8 mouse cellular contexts compared by ENCODE assay signal in genomic region chr6:115692963-115693730, GRCm38 (mm10). TPM values are rescaled to one million over a fixed set of nuclear protein-coding genes. Genes with fewer than 3 reads are reported as not detected.
A peak's percentile ranks its signal among the peaks of the same experiment; 100 is the strongest.
DNase-seq lines count a peak whose midpoint lies in the region; ATAC-seq and TF ChIP-seq lines count a peak whose summit lies in the region.

No protein-coding gene starts in this region.

- TF ChIP-seq CTCF in kidney, postnatal 0 days (IDR thresholded peaks at IDR 0.05; ENCODE audit: low read depth): peak; percentile 59
- TF ChIP-seq CTCF in ES-Bruce4 (IDR thresholded peaks at IDR 0.05; ENCODE audit: low read depth, low read length): peak; percentile 60

- no peak overlapping the region for H3K4me2 ChIP-seq in kidney, postnatal 0 days (ENCODE audit: low read length)
- H3K4me2 ChIP-seq in neural tube, embryonic 15.5 days: no peak overlapping the region

- no peak for TF ChIP-seq POLR2A in ES-Bruce4 (IDR thresholded peaks at IDR 0.05; ENCODE audit: insufficient read depth, low read length)

- H3K4me1 ChIP-seq in kidney, postnatal 0 days (replicated peaks; ENCODE audit: insufficient read depth, low read length): no peaks in the 10 kb centered on the region
- H3K4me1 ChIP-seq in ES-Bruce4 (ENCODE audit: control insufficient read depth, insufficient read depth, low read length): peaks cover 6% of the 10 kb centered on the region
- H3K4me1 ChIP-seq in neural tube, embryonic 15.5 days: no peaks in the 10 kb centered on the region

- no peak for TF ChIP-seq EP300 in ES-Bruce4 (IDR thresholded peaks at IDR 0.05; ENCODE audit: insufficient read depth, low read depth, low read length)

- 67% methylated on average over 5 of the region's 5 CpGs for WGBS in kidney, postnatal 0 days
- 73% methylated on average over 5 of the region's 5 CpGs for WGBS in neural tube, embryonic 15.5 days

- no peak overlapping the region for H3K9ac ChIP-seq in kidney, postnatal 0 days (ENCODE audit: low read depth, low read length)
- H3K9ac ChIP-seq in ES-Bruce4 (ENCODE audit: low read depth, poor library complexity, severe bottlenecking): no peak overlapping the region
- no peak overlapping the region for H3K9ac ChIP-seq in neural tube, embryonic 15.5 days (replicated peaks)

- H3K36me3 ChIP-seq in kidney, postnatal 0 days (ENCODE audit: insufficient read depth, low read length): no peaks in the 10 kb centered on the region
- H3K36me3 ChIP-seq in ES-Bruce4 (ENCODE audit: control insufficient read depth, insufficient read depth, low read length, poor library complexity, severe bottlenecking): no peaks in the 10 kb centered on the region
- no peaks in the 10 kb centered on the region for H3K36me3 ChIP-seq in neural tube, embryonic 15.5 days

- peak overlapping the region; percentile 47; the same call in 1 of the 2 replicates for H3K27ac ChIP-seq in kidney, postnatal 0 days
- no peak overlapping the region for H3K27ac ChIP-seq in ES-Bruce4 (ENCODE audit: insufficient read depth, low read length)
- H3K27ac ChIP-seq in neural tube, embryonic 15.5 days (replicated peaks): no peak overlapping the region

- no peak overlapping the region for H3K4me3 ChIP-seq in kidney, postnatal 0 days (replicated peaks; ENCODE audit: low read depth, low read length)
- no peak overlapping the region for H3K4me3 ChIP-seq in ES-Bruce4 (ENCODE audit: low read depth, low read length)
- no peak overlapping the region for H3K4me3 ChIP-seq in neural tube, embryonic 15.5 days (replicated peaks)

- no peak for ATAC-seq in kidney, postnatal 0 days (replicated peaks; ENCODE audit: low FRiP score, low read depth)
- ATAC-seq in activated CD4-positive, CD25-positive, alpha-beta regulatory T cell, adult 4 months: peak; percentile 30
- ATAC-seq in monocyte, adult 5-6 weeks (replicated peaks; ENCODE audit: insufficient number of reproducible peaks, low FRiP score, low TSS enrichment, poor library complexity, severe bottlenecking): peak; percentile 54; the same call in 1 of the 2 replicates
- no peak for ATAC-seq in neural tube, embryonic 15.5 days (ENCODE audit: low FRiP score)

- no peaks in the 10 kb centered on the region for H3K9me3 ChIP-seq in kidney, postnatal 0 days (replicated peaks; ENCODE audit: low read length)
- H3K9me3 ChIP-seq in ES-Bruce4 (replicated peaks; ENCODE audit: control insufficient read depth, insufficient read depth, low read length, poor library complexity, severe bottlenecking): no peaks in the 10 kb centered on the region
- no peaks in the 10 kb centered on the region for H3K9me3 ChIP-seq in neural tube, embryonic 15.5 days (replicated peaks)

- DNase-seq in kidney, postnatal 0 days (ENCODE audit: low spot score): peak; percentile 23
- DNase-seq in kidney, adult 18-20 months: no peak
- no peak for DNase-seq in cerebellum, postnatal 25 days
- DNase-seq in urinary bladder, postnatal 14 days (ENCODE audit: low spot score): no peak

- H3K27me3 ChIP-seq in kidney, postnatal 0 days (ENCODE audit: insufficient read depth, low read length): no peaks in the 10 kb centered on the region
- no peaks in the 10 kb centered on the region for H3K27me3 ChIP-seq in ES-Bruce4 (ENCODE audit: control insufficient read depth, insufficient read depth, low read length, poor library complexity, severe bottlenecking)
- H3K27me3 ChIP-seq in neural tube, embryonic 15.5 days (replicated peaks): no peaks in the 10 kb centered on the region

RNA-seq across cellular contexts. Expression of gene Raf1, which starts 16.7 kb away (rescaled TPM):
- polyA plus RNA-seq in kidney, postnatal 0 days (2015; fragmentation: Nextera tagmentation; extraction: Ambion mirVana): 67.4 and 68.0 TPM in 2 replicates
- 67.7 and 81.1 TPM in 2 replicates for polyA plus RNA-seq in ES-Bruce4 (2011; ENCODE audit: insufficient read depth, insufficient read length, low read depth, missing spikeins)
- polyA plus RNA-seq in activated CD4-positive, CD25-positive, alpha-beta regulatory T cell, adult 4 months (2017; shearing (Covaris generic)): 10 to 100 TPM; 38.6 to 48.2 TPM
- 180 to 216 TPM (median 195 TPM) in 3 replicates for total RNA-seq in monocyte, adult 5-6 weeks (2017)
- 116 and 125 TPM in 2 replicates for polyA plus RNA-seq in neural tube, embryonic 15.5 days (2015; fragmentation: Nextera tagmentation; extraction: Ambion mirVana)

Comparison
In these comparisons a context has a peak if more than half of its experiments do, and no peak if none do; other contexts are left out.
1. ATAC-seq: peak in activated CD4-positive, CD25-positive, alpha-beta regulatory T cell, adult 4 months (single experiment) and monocyte, adult 5-6 weeks (single experiment); none in kidney, postnatal 0 days (single experiment) and neural tube, embryonic 15.5 days (single experiment).